Mouse (Mus musculus): Measurements from ENCODE around the gene Gcc1. TPM values are rescaled to one million over a fixed set of nuclear protein-coding genes. Genes with fewer than 3 reads are reported as not detected.

Gene Gcc1
- total and polyA plus RNA-seq, 2 experiments from 2014 or later: 9.6 to 17.2 TPM

GRCm38 (mm10) chr6:28460534-28460933 lies 32.3 kb upstream of the Gcc1 start:
- Histone ChIP-seq H3K36me3 (ENCODE audit: insufficient read depth) (no peaks in the 10 kb centered on the region), H3K27ac (ENCODE audit: low read depth, low read length) (no peak overlapping the region), H3K27me3 (ENCODE audit: insufficient read depth, low read length) (no peaks in the 10 kb centered on the region), H3K4me1 (ENCODE audit: insufficient read depth) (no peaks in the 10 kb centered on the region), H3K9me3 (ENCODE audit: low read length) (no peaks in the 10 kb centered on the region), H3K4me3 (ENCODE audit: low read depth, low read length) (no peak overlapping the region), H3K4me2 (ENCODE audit: low read depth) (no peak overlapping the region), H3K9ac (no peak overlapping the region)
- DNase-seq: no peak
- ATAC-seq: no peak
- 9% methylated on average over 5 of the region's 5 CpGs for WGBS
- peak; percentile 55 for TF ChIP-seq CTCF (IDR thresholded peaks at IDR 0.05; ENCODE audit: low read depth)

- H3K4me2 ChIP-seq (ENCODE audit: low read depth): no peak overlapping the region
- no peak overlapping the region for H3K9ac ChIP-seq
- ATAC-seq: no peak
- no peak for TF ChIP-seq CTCF (IDR thresholded peaks at IDR 0.05; ENCODE audit: low read depth)
- no peak for DNase-seq
- no peaks in the 10 kb centered on the region for H3K9me3 ChIP-seq (ENCODE audit: low read length)
- H3K4me1 ChIP-seq (ENCODE audit: insufficient read depth): no peaks in the 10 kb centered on the region
- H3K27ac ChIP-seq (ENCODE audit: low read depth, low read length): no peak overlapping the region
- no peak overlapping the region for H3K4me3 ChIP-seq (ENCODE audit: low read depth, low read length)
- no peaks in the 10 kb centered on the region for H3K27me3 ChIP-seq (ENCODE audit: insufficient read depth, low read length)
- H3K36me3 ChIP-seq (ENCODE audit: insufficient read depth): no peaks in the 10 kb centered on the region
These were observed 31.1 kb upstream of the Gcc1 start for GRCm38 (mm10) chr6:28459221-28459668.

- H3K4me3 ChIP-seq (ENCODE audit: low read depth, low read length): no peak overlapping the region
- 2% methylated on average over 12 of the region's 12 CpGs for WGBS
- H3K4me2 ChIP-seq (ENCODE audit: low read depth): no peak overlapping the region
- DNase-seq (no peak), ATAC-seq (no peak)
- no peaks in the 10 kb centered on the region for H3K36me3 ChIP-seq (ENCODE audit: insufficient read depth)
- no peak for TF ChIP-seq CTCF (IDR thresholded peaks at IDR 0.05; ENCODE audit: low read depth)
- H3K9ac ChIP-seq: no peak overlapping the region
- no peaks in the 10 kb centered on the region for H3K4me1 ChIP-seq (ENCODE audit: insufficient read depth)
- no peak overlapping the region for H3K27ac ChIP-seq (ENCODE audit: low read depth, low read length)
- peaks cover 21% of the 10 kb centered on the region for H3K27me3 ChIP-seq (ENCODE audit: insufficient read depth, low read length)
- H3K9me3 ChIP-seq (ENCODE audit: low read length): no peaks in the 10 kb centered on the region
These were observed 22.8 kb upstream of the Gcc1 start for GRCm38 (mm10) chr6:28450977-28451376.

- ATAC-seq: no peak
- WGBS: 19% methylated on average over 5 of the region's 5 CpGs
- peaks cover 21% of the 10 kb centered on the region for H3K27me3 ChIP-seq (ENCODE audit: insufficient read depth, low read length)
These were observed 22.3 kb upstream of the Gcc1 start for GRCm38 (mm10) chr6:28450481-28450880.

GRCm38 (mm10) chr6:28449253-28449652 lies 21.1 kb upstream of the Gcc1 start, which contains the start of gene Pax4:
Gene Pax4, minus strand, starts transcription at chr6:28449353.
- TF ChIP-seq CTCF (IDR thresholded peaks at IDR 0.05; ENCODE audit: low read depth): no peak
- Histone ChIP-seq H3K4me1 (ENCODE audit: insufficient read depth) (no peaks in the 10 kb centered on the region), H3K9ac (no peak within 1 kb of the TSS), H3K27me3 (ENCODE audit: insufficient read depth, low read length) (peaks cover 21% of the 10 kb centered on the region), H3K9me3 (ENCODE audit: low read length) (no peaks in the 10 kb centered on the region), H3K4me2 (ENCODE audit: low read depth) (no peak within 1 kb of the TSS), H3K36me3 (ENCODE audit: insufficient read depth) (no peaks in the 10 kb centered on the region), H3K4me3 (ENCODE audit: low read depth, low read length) (no peak within 1 kb of the TSS), H3K27ac (ENCODE audit: low read depth, low read length) (no peak within 1 kb of the TSS)
- no peak for DNase-seq
- no peak for ATAC-seq
- WGBS: 87% methylated on average over 2 of the region's 2 CpGs

More at GRCm38 (mm10) chr6:28450481-28450880, 22.3 kb upstream of the Gcc1 start:
- Histone ChIP-seq H3K36me3 (ENCODE audit: insufficient read depth) (no peaks in the 10 kb centered on the region), H3K9me3 (ENCODE audit: low read length) (no peaks in the 10 kb centered on the region), H3K4me2 (ENCODE audit: low read depth) (no peak overlapping the region), H3K27ac (ENCODE audit: low read depth, low read length) (no peak overlapping the region), H3K9ac (no peak overlapping the region), H3K4me1 (ENCODE audit: insufficient read depth) (no peaks in the 10 kb centered on the region), H3K4me3 (ENCODE audit: low read depth, low read length) (no peak overlapping the region)
- TF ChIP-seq CTCF (IDR thresholded peaks at IDR 0.05; ENCODE audit: low read depth): no peak
- DNase-seq: no peak

- Histone ChIP-seq H3K4me1 (ENCODE audit: insufficient read depth) (no peaks in the 10 kb centered on the region), H3K9ac (no peak overlapping the region), H3K27ac (ENCODE audit: low read depth, low read length) (no peak overlapping the region), H3K4me2 (ENCODE audit: low read depth) (no peak overlapping the region), H3K4me3 (ENCODE audit: low read depth, low read length) (no peak overlapping the region), H3K9me3 (ENCODE audit: low read length) (no peaks in the 10 kb centered on the region), H3K27me3 (ENCODE audit: insufficient read depth, low read length) (peaks cover 21% of the 10 kb centered on the region), H3K36me3 (ENCODE audit: insufficient read depth) (no peaks in the 10 kb centered on the region)
- TF ChIP-seq CTCF (IDR thresholded peaks at IDR 0.05; ENCODE audit: low read depth): no peak
- whole genome bisulfite sequencing: 44% methylated on average over 7 of the region's 7 CpGs
- DNase-seq (no peak), ATAC-seq (peak; percentile 56)
These were observed 19.7 kb upstream of the Gcc1 start for GRCm38 (mm10) chr6:28447937-28448336.

- Histone ChIP-seq H3K27me3 (ENCODE audit: insufficient read depth, low read length) (no peaks in the 10 kb centered on the region), H3K9ac (no peak overlapping the region), H3K9me3 (ENCODE audit: low read length) (no peaks in the 10 kb centered on the region), H3K4me2 (ENCODE audit: low read depth) (no peak overlapping the region), H3K36me3 (ENCODE audit: insufficient read depth) (peaks cover 12% of the 10 kb centered on the region), H3K27ac (ENCODE audit: low read depth, low read length) (no peak overlapping the region), H3K4me1 (ENCODE audit: insufficient read depth) (no peaks in the 10 kb centered on the region), H3K4me3 (ENCODE audit: low read depth, low read length) (no peak overlapping the region)
- ATAC-seq (no peak), DNase-seq (no peak)
- TF ChIP-seq CTCF (IDR thresholded peaks at IDR 0.05; ENCODE audit: low read depth): no peak
- 83% methylated on average over 6 of the region's 6 CpGs for WGBS
These were observed 3.3 kb upstream of the Gcc1 start for GRCm38 (mm10) chr6:28431538-28431855.

Measured in forebrain, postnatal 0 days (tissue).